Mouse (Mus musculus) ZHBTc4 (cell line): ENCODE data around the gene P3h2.

Experiments used
- DNase-seq: peaks from one replicate; pipeline ENCODE4 v3.0.0-alpha.2; 2011; ENCODE audit warnings: low read depth, low spot score

Gene P3h2

GRCm38 (mm10) chr16:25983635-25984034 lies 121.9 kb downstream of the P3h2 start:
- DNase-seq: peak; percentile 40

GRCm38 (mm10) chr16:25979037-25979436 lies 126.5 kb downstream of the P3h2 start:
- DNase-seq: no peak

GRCm38 (mm10) chr16:25977210-25977609 lies 128.4 kb downstream of the P3h2 start:
- DNase-seq: no peak

- no peak for DNase-seq
Measured at GRCm38 (mm10) chr16:25971285-25971684, 134.3 kb downstream of the P3h2 start.

GRCm38 (mm10) chr16:25970720-25971119 lies 134.9 kb downstream of the P3h2 start:
- DNase-seq: no peak

GRCm38 (mm10) chr16:25970193-25970592 lies 135.4 kb downstream of the P3h2 start:
- DNase-seq: no peak

- DNase-seq: peak; percentile 70
Measured at GRCm38 (mm10) chr16:25967297-25967696, 138.3 kb downstream of the P3h2 start.

- peak; percentile 68 for DNase-seq
Measured at GRCm38 (mm10) chr16:25963856-25964255, 141.7 kb downstream of the P3h2 start.

- no peak for DNase-seq
Measured at GRCm38 (mm10) chr16:25960345-25960744, 145.2 kb downstream of the P3h2 start.

GRCm38 (mm10) chr16:25959929-25960328 lies 145.7 kb downstream of the P3h2 start:
- no peak for DNase-seq

- DNase-seq: no peak
Measured at GRCm38 (mm10) chr16:25958650-25959238, 146.8 kb downstream of the P3h2 start.

GRCm38 (mm10) chr16:25958213-25958612 lies 147.4 kb downstream of the P3h2 start:
- no peak for DNase-seq

- DNase-seq: no peak
Measured at GRCm38 (mm10) chr16:25956831-25957230, 148.8 kb downstream of the P3h2 start.

- DNase-seq: no peak
Measured at GRCm38 (mm10) chr16:25954614-25955013, 151.0 kb downstream of the P3h2 start.

GRCm38 (mm10) chr16:25953359-25953758 lies 152.2 kb downstream of the P3h2 start:
- peak; percentile 4 for DNase-seq

- no peak for DNase-seq
Measured at GRCm38 (mm10) chr16:25952005-25952404, 153.6 kb downstream of the P3h2 start.

GRCm38 (mm10) chr16:25948067-25948466 lies 157.5 kb downstream of the P3h2 start:
- no peak for DNase-seq

GRCm38 (mm10) chr16:25945151-25945955 lies 160.2 kb downstream of the P3h2 start:
- DNase-seq: no peak

- no peak for DNase-seq
Measured at GRCm38 (mm10) chr16:25942261-25942660, 163.3 kb downstream of the P3h2 start.

- no peak for DNase-seq
Measured at GRCm38 (mm10) chr16:25934181-25934580, 171.4 kb downstream of the P3h2 start.

- DNase-seq: no peak
Measured at GRCm38 (mm10) chr16:25912185-25912584, 193.4 kb downstream of the P3h2 start.
